Mouse (Mus musculus) forebrain, embryonic 13.5 days (tissue): Measurements from ENCODE around the gene Smad3. TPM values are rescaled to one million over a fixed set of nuclear protein-coding genes. Genes with fewer than 3 reads are reported as not detected.
A peak's percentile ranks its signal among the peaks of the same experiment; 100 is the strongest.

Experiments
- ATAC-seq: fragments of 200-750 bp; cut with Nextera tagmentation; 2 replicates; pipeline ENCODE4 v1.8.0; 2017
- H3K27ac ChIP-seq: fragments of 300-500 bp; sonication (generic); 2 replicates; pipeline ENCODE4 v1.5.1; 2015; ENCODE audit warnings: inconsistent platforms, mild to moderate bottlenecking, moderate library complexity
- H3K27me3 ChIP-seq: fragments of 300-500 bp; sonication (generic); 2 replicates; pipeline ENCODE4 v1.6.1; 2015; ENCODE audit warnings: mild to moderate bottlenecking, inconsistent platforms
- H3K36me3 ChIP-seq: fragments of 300-500 bp; sonication (generic); 2 replicates; pipeline ENCODE4 v1.6.1; 2015; ENCODE audit warnings: mild to moderate bottlenecking, inconsistent platforms; ENCODE audit not compliant: poor library complexity, severe bottlenecking
- H3K4me1 ChIP-seq: fragments of 300-500 bp; sonication (generic); 2 replicates; pipeline ENCODE4 v1.6.1; 2015; ENCODE audit warnings: inconsistent platforms
- H3K4me2 ChIP-seq: fragments of 300-500 bp; sonication (generic); 2 replicates; pipeline ENCODE4 v1.6.1; 2015; ENCODE audit warnings: inconsistent platforms, mild to moderate bottlenecking, moderate library complexity
- H3K4me3 ChIP-seq: fragments of 300-500 bp; sonication (generic); 2 replicates; pipeline ENCODE4 v1.5.1; 2015; ENCODE audit warnings: mild to moderate bottlenecking, inconsistent platforms
- H3K9ac ChIP-seq: fragments of 300-500 bp; sonication (generic); 2 replicates; pipeline ENCODE4 v1.6.1; 2015; ENCODE audit warnings: mild to moderate bottlenecking, inconsistent platforms
- H3K9me3 ChIP-seq: fragments of 300-500 bp; sonication (generic); replicated peaks from 2 replicates; pipeline ENCODE4 v1.6.1; 2016; ENCODE audit warnings: inconsistent platforms
- WGBS: fragments of 180-500 bp; shearing (Covaris S2); methylation state at CpG from one replicate; pipeline ENCODE4 v1.1.7; 2015; 5-methylcytosine and 5-hydroxymethylcytosine counted together
- polyA plus RNA-seq: library from polyadenylated mRNA; unstranded; fragments of >200 nt; fragmentation: Nextera tagmentation; extraction: Ambion mirVana; gene quantifications from 2 replicates; pipeline ENCODE4 v1.2.1, GENCODE M21; 2015

Smad3 gene
- polyA plus RNA-seq, 1 experiment from 2014 or later = 9.9 TPM

GRCm38 (mm10) chr9:63632045-63632444 is 125.7 kb downstream of the Smad3 start:
- 81% methylated on average over 4 of the region's 4 CpGs for WGBS
- H3K4me1 ChIP-seq = peaks cover 12% of the 10 kb centered on the region
- no peaks in the 10 kb centered on the region for H3K9me3 ChIP-seq
- no peaks in the 10 kb centered on the region for H3K27me3 ChIP-seq
- no peak overlapping the region for H3K27ac ChIP-seq
- no peak overlapping the region for H3K4me3 ChIP-seq
- no peak overlapping the region for H3K4me2 ChIP-seq
- peaks cover 32% of the 10 kb centered on the region for H3K36me3 ChIP-seq
- no peak for ATAC-seq
- H3K9ac ChIP-seq = no peak overlapping the region

- 85% methylated on average over 9 of the region's 9 CpGs for whole genome bisulfite sequencing
- no peak for ATAC-seq
- H3K27me3 ChIP-seq = no peaks in the 10 kb centered on the region
- H3K4me2 ChIP-seq = no peak overlapping the region
- no peaks in the 10 kb centered on the region for H3K9me3 ChIP-seq
- no peak overlapping the region for H3K4me3 ChIP-seq
- H3K9ac ChIP-seq = no peak overlapping the region
- no peak overlapping the region for H3K27ac ChIP-seq
- H3K4me1 ChIP-seq = peaks cover 18% of the 10 kb centered on the region
- H3K36me3 ChIP-seq = peaks cover 25% of the 10 kb centered on the region
These were observed 132.6 kb downstream of the Smad3 start for GRCm38 (mm10) chr9:63625090-63625756.

- Histone ChIP-seq H3K9ac (no peak overlapping the region), H3K4me1 (peaks cover 18% of the 10 kb centered on the region), H3K4me3 (no peak overlapping the region), H3K27ac (no peak overlapping the region), H3K27me3 (no peaks in the 10 kb centered on the region), H3K4me2 (no peak overlapping the region), H3K36me3 (peaks cover 29% of the 10 kb centered on the region), H3K9me3 (no peaks in the 10 kb centered on the region)
- ATAC-seq = no peak
- 65% methylated on average over 15 of the region's 15 CpGs for WGBS
These were observed 133.8 kb downstream of the Smad3 start for GRCm38 (mm10) chr9:63623895-63624569.

- 85% methylated on average over 2 of the region's 2 CpGs for WGBS
- no peak for ATAC-seq
- Histone ChIP-seq H3K27me3 (no peaks in the 10 kb centered on the region), H3K9ac (no peak overlapping the region), H3K4me1 (peaks cover 14% of the 10 kb centered on the region), H3K4me3 (no peak overlapping the region), H3K27ac (no peak overlapping the region), H3K36me3 (peaks cover 39% of the 10 kb centered on the region), H3K4me2 (no peak overlapping the region), H3K9me3 (no peaks in the 10 kb centered on the region)
These were observed 139.8 kb downstream of the Smad3 start for GRCm38 (mm10) chr9:63617967-63618366.

- no peak overlapping the region for H3K27ac ChIP-seq
These were observed 143.5 kb downstream of the Smad3 start for GRCm38 (mm10) chr9:63614018-63614985.

GRCm38 (mm10) chr9:63613569-63613968 is 144.2 kb downstream of the Smad3 start:
- no peaks in the 10 kb centered on the region for H3K27me3 ChIP-seq
- no peak overlapping the region for H3K9ac ChIP-seq
- H3K36me3 ChIP-seq = peaks cover 21% of the 10 kb centered on the region
- ATAC-seq = no peak
- H3K9me3 ChIP-seq = no peaks in the 10 kb centered on the region
- H3K27ac ChIP-seq = no peak overlapping the region
- no peak overlapping the region for H3K4me3 ChIP-seq
- 0 out of 2 replicates have a peak overlapping the region, but pooled peaks have one; percentile 14 for H3K4me2 ChIP-seq
- 28% methylated on average over 1 of the region's 1 CpGs for WGBS
- peaks cover 23% of the 10 kb centered on the region for H3K4me1 ChIP-seq

More at GRCm38 (mm10) chr9:63614018-63614985, 143.5 kb downstream of the Smad3 start:
- H3K36me3 ChIP-seq = peaks cover 29% of the 10 kb centered on the region
- H3K4me1 ChIP-seq = peaks cover 23% of the 10 kb centered on the region
- WGBS = 75% methylated on average over 11 of the region's 11 CpGs
- H3K4me2 ChIP-seq = no peak overlapping the region
- no peak overlapping the region for H3K4me3 ChIP-seq
- no peaks in the 10 kb centered on the region for H3K9me3 ChIP-seq
- H3K27me3 ChIP-seq = no peaks in the 10 kb centered on the region
- no peak for ATAC-seq
- no peak overlapping the region for H3K9ac ChIP-seq

- no peak overlapping the region for H3K9ac ChIP-seq
- 0 out of 2 replicates have a peak overlapping the region, but pooled peaks have one; percentile 14 for H3K4me2 ChIP-seq
- H3K4me3 ChIP-seq = no peak overlapping the region
- peaks cover 14% of the 10 kb centered on the region for H3K36me3 ChIP-seq
- WGBS = 37% methylated on average over 16 of the region's 16 CpGs
- H3K4me1 ChIP-seq = peaks cover 23% of the 10 kb centered on the region
- H3K27me3 ChIP-seq = no peaks in the 10 kb centered on the region
- no peaks in the 10 kb centered on the region for H3K9me3 ChIP-seq
- peak; percentile 53; the same call in 1 of the 2 replicates for ATAC-seq
- H3K27ac ChIP-seq = no peak overlapping the region
These were observed 145.0 kb downstream of the Smad3 start for GRCm38 (mm10) chr9:63612565-63613515.

- H3K9ac ChIP-seq = no peak overlapping the region
- no peak overlapping the region for H3K27ac ChIP-seq
- no peaks in the 10 kb centered on the region for H3K27me3 ChIP-seq
- no peak overlapping the region for H3K4me2 ChIP-seq
- no peak overlapping the region for H3K4me3 ChIP-seq
- peaks cover 5% of the 10 kb centered on the region for H3K36me3 ChIP-seq
- no peak for ATAC-seq
- WGBS = 77% methylated on average over 5 of the region's 5 CpGs
- H3K9me3 ChIP-seq = no peaks in the 10 kb centered on the region
- peaks cover 23% of the 10 kb centered on the region for H3K4me1 ChIP-seq
These were observed 145.8 kb downstream of the Smad3 start for GRCm38 (mm10) chr9:63611967-63612366.

GRCm38 (mm10) chr9:63610841-63611366 is 146.9 kb downstream of the Smad3 start:
- Histone ChIP-seq H3K4me2 (0 out of 2 replicates have a peak overlapping the region, but pooled peaks have one; percentile 8), H3K9ac (0 out of 2 replicates have a peak overlapping the region, but pooled peaks have one; percentile 17), H3K27ac (no peak overlapping the region), H3K27me3 (no peaks in the 10 kb centered on the region), H3K9me3 (no peaks in the 10 kb centered on the region), H3K36me3 (no peaks in the 10 kb centered on the region), H3K4me3 (no peak overlapping the region), H3K4me1 (peaks cover 23% of the 10 kb centered on the region)
- no peak for ATAC-seq
- 12% methylated on average over 13 of the region's 13 CpGs for WGBS

GRCm38 (mm10) chr9:63610231-63610630 is 147.6 kb downstream of the Smad3 start:
- Histone ChIP-seq H3K27me3 (no peaks in the 10 kb centered on the region), H3K36me3 (no peaks in the 10 kb centered on the region), H3K4me2 (no peak overlapping the region), H3K9me3 (no peaks in the 10 kb centered on the region), H3K4me3 (no peak overlapping the region), H3K9ac (no peak overlapping the region), H3K4me1 (peaks cover 23% of the 10 kb centered on the region), H3K27ac (no peak overlapping the region)
- WGBS = 87% methylated on average over 6 of the region's 6 CpGs
- no peak for ATAC-seq

- Histone ChIP-seq H3K4me3 (no peak overlapping the region), H3K27me3 (no peaks in the 10 kb centered on the region), H3K4me1 (peaks cover 23% of the 10 kb centered on the region), H3K36me3 (no peaks in the 10 kb centered on the region), H3K9me3 (no peaks in the 10 kb centered on the region), H3K4me2 (no peak overlapping the region), H3K9ac (no peak overlapping the region), H3K27ac (no peak overlapping the region)
- ATAC-seq = no peak
- WGBS = 90% methylated on average over 2 of the region's 2 CpGs
These were observed 148.0 kb downstream of the Smad3 start for GRCm38 (mm10) chr9:63609776-63610175.
